Mouse (Mus musculus) liver, adult 2 months (tissue): ENCODE measurements around the gene Lhx2.
A peak's percentile ranks its signal among the peaks of the same experiment; 100 is the strongest.

Experiments
- CTCF ChIP-seq: fragments of 200-500 bp; IDR thresholded peaks from 2 replicates; pipeline ENCODE4 v1.5.1; 2011; ENCODE audit warnings: low read depth, low read length, control low read depth
- POLR2A ChIP-seq: fragments of 200-500 bp; IDR thresholded peaks from 2 replicates; pipeline ENCODE4 v1.6.1; 2011; ENCODE audit warnings: low read length, control low read depth; ENCODE audit not compliant: insufficient read depth; ENCODE audit errors: extremely low read depth

GRCm38 (mm10) chr2:38378346-38378745, 39.3 kb downstream of the Lhx2 start:
- TF ChIP-seq CTCF (peak; percentile 22; the same call in 1 of the 2 replicates), POLR2A (no peak)
